Mouse (Mus musculus) c-Kit-negative CD71-positive TER-119-positive erythroid progenitor cells, embryonic 14.5 days (primary cell): ENCODE results near the gene Ctnnd2.
"Not testable (repeated sequence)": the region's sequence is repeated elsewhere in the genome, so short reads cannot be mapped to it uniquely, and the experiment has no call there.

Experiments
- DNase-seq: peaks from one replicate; pipeline ENCODE4 v3.0.0-alpha.2; 2013; ENCODE audit warnings: low read depth, low spot score

Ctnnd2 gene

GRCm38 (mm10) chr15:30172391-30173281 lies at the start of gene Ctnnd2:
Gene Ctnnd2 (plus strand): TSS chr15:30172593.
- no peak for DNase-seq

DNA sequence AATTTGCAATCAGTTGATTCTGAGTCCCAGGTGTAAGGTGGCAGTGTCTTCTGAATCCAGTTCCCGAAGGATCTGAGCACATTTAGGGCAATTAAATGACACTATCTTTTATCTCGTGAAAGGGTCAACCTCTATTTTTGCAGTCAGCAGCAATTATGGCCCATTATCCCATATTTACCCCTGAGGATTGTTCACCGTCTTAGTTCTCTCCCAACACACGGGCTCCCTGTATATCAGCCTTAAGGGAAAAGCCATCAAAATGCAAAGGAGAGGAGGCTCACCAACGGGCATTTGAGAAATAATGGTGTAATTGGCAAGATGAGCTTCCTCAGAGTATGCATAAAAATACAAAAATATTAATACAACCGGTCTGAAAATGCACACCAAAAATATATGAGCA lies 41.7 kb upstream of the Ctnnd2 start:
- DNase-seq, result no peak

- DNase-seq, result not testable (repeated sequence)
These were observed 32.8 kb upstream of the Ctnnd2 start for GRCm38 (mm10) chr15:30139626-30140025.

DNA sequence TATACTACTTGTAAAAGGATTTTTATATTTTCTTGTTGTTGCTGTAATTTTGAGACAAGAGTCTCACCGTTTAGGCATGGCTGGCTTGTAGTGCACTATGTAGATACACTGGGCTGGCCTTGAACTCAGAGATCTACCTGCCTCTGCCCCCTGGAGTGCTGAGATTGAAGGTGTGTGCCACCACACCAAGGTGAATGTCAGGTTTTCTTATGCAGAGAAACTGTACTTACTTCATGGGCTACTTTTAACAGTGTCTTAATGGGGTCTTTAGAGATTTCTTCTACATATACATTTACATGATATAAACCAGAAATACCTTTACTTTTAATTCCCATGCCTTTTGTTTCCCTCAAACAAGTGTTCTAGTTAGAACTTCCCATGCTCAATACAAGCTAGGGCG lies 27.0 kb upstream of the Ctnnd2 start:
- DNase-seq, result no peak

GRCm38 (mm10) chr15:30152176-30152575 lies 20.2 kb upstream of the Ctnnd2 start:
- DNase-seq, result no peak

- DNase-seq, result no peak
These were observed 14.4 kb upstream of the Ctnnd2 start for GRCm38 (mm10) chr15:30157975-30158374.

DNA sequence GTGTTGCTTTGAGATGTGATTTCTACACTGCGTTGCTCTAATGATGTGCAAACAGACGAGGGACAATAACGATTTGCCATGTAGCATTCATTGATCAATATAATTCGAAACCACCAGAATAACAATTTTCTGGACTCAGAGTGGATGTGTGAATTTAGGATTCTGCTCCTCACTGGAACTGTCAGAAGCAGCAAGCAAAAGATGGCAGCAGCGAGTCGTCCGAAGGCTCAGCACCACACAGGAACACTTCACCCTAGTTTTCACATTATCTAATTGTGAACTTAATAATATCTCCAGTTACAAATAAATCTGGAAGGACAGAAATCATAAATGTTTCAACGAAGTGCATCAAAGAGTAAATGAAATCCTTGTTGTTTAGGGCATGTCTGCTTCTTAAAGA lies 2.4 kb upstream of the Ctnnd2 start:
- no peak for DNase-seq

GRCm38 (mm10) chr15:30171493-30172195 lies 749 bp upstream of the Ctnnd2 start:
- no peak for DNase-seq

DNA sequence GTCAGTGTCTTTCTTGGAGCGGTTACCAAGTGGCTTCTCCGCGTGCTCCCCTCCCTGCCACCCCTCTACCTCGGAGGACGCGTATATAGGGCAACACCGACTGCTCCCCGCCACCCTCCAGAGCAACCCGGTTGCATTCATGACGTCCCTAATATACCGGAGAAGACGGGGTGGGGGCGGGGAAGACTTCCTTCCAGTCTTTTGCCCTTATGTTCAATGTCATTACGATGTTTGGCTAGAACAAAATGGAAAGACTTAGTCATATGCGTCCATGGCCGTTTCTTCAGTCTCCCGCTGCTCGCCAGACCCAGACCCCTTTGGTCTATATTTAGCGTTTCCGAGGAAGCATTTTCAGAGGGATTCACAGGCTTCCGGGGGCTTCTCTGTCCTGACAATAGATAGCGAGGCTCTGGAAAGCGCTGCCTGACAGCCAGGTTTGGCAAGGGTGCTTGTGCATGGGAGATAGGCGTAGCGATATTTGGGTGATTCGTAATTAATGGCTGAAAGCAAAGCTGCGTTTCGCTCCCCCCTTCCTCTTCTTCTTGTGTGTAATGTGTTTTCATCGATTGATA lies 1.1 kb downstream of the Ctnnd2 start:
- no peak for DNase-seq

- no peak for DNase-seq
These were observed 1.9 kb downstream of the Ctnnd2 start for GRCm38 (mm10) chr15:30174321-30174720.

- DNase-seq, result no peak
These were observed 11.6 kb downstream of the Ctnnd2 start for GRCm38 (mm10) chr15:30184020-30184419.

DNA sequence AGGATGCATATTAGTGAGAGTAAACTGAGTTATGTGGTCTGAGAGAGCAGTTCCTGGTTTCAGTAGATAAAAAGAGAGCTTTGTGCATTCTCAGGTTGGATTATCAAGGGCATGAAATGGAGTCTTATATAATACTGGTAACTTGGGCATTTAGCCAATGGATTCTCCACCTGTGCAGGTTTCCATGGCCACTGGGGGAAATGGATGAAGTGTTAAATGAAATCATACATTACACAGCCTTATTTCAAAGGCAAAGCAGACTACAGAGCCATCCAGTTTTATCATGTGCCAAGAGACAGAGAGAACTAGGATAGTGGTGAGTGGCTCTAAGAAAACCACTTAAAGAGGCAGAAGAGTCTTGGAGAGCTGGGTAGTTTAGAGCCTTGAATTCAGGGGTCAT lies 18.5 kb downstream of the Ctnnd2 start:
- no peak for DNase-seq

DNA sequence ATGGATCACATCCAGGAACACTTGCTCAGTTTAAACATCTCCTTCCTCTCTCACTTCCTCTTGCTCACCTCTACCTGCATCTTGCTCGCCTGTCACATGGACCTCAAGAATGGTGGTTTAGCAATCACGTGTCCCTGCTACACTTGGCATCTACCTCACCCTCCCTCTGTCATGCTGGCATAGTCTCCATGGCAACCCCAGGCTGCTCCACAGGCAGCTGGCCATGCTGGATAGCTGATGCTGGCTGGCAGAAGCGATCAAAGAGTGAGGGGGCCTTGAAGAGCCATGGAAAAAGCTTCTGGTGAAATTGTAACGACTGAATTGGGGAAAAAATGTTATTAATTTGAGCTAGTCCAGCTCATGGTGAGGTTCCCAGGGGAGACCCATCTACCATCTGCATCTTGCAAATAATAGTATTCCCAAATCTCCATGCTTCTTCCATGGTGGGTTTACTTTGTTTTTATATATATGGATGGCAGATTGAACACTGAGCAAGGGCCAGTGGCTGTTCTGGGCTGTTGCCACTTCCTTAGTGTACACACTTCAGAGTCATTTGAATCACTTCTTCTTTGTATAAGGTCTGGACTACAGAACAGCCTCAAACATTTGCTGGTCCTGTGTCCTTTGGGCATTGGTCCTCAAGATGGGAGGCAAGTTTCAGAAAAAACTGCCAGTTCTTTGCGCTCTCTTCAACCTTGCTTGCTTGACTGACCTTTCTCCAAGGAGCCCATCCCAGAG lies 19.7 kb downstream of the Ctnnd2 start:
- DNase-seq, result no peak

- no peak for DNase-seq
These were observed 26.0 kb downstream of the Ctnnd2 start for GRCm38 (mm10) chr15:30198429-30198828.

GRCm38 (mm10) chr15:30199785-30200184 lies 27.4 kb downstream of the Ctnnd2 start:
- DNase-seq, result no peak

- no peak for DNase-seq
These were observed 28.8 kb downstream of the Ctnnd2 start for GRCm38 (mm10) chr15:30201211-30201610.

- no peak for DNase-seq
These were observed 29.2 kb downstream of the Ctnnd2 start for GRCm38 (mm10) chr15:30201617-30202016.

- no peak for DNase-seq
These were observed 40.4 kb downstream of the Ctnnd2 start for GRCm38 (mm10) chr15:30212746-30213145.

DNA sequence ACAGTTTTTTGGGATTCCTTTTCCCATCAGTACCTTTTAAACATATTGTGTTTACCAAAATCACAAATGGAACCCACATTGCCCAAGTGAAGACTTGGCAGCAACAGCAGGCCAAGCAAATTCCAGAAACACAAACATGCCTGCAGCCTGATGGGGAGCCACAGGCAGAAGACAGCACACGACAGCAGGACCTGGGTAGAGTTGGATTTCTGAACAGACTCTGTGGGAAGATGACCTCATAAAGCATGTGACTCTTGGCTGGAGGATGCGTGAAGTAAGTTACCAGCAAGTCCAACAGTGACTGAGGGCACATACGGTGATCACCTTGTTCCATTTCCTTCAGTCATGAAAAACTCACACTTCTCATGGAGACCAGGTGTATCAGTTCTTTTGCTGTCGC lies 43.5 kb downstream of the Ctnnd2 start:
- DNase-seq, result no peak

- DNase-seq, result no peak
These were observed 56.7 kb downstream of the Ctnnd2 start for GRCm38 (mm10) chr15:30229112-30229511.

DNA sequence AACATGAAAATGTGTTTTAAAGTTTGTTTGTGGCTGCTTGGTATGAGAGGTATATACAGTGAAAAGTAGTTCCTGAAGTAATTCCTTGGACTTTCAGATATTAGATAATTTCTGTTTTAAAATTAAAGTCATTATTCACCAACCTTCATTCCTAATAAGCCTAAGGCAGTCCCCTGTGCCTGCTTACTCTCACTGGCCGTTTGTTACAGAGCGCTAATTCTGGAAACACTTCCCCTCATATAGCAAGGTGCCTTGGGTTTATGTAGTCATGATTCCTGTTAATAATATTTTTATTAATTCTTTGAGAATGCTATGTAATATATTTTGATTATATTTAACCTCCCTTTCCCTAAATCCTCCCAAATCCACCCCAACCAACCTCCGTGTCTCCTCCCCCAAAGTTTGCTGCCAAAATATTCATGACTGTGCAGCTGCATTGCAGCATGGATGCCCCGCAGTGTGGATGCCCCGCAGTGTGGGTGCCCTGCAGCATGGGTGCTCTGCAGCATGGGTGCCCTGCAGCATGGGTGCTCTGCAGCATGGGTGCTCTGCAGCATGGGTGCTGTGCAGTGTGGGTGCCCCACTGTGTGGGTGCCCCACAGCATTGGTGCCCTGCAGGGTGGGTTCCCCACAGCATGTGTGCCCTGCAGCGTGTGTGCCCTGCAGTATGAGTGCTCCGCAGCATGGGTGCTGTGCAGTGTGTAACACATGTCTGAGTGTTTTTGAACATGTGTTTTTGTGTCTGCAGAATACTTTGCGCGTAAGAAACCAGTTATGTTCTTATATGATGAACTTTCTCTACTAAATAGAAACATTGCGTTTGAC lies 63.0 kb downstream of the Ctnnd2 start:
- no peak for DNase-seq
